Mouse (Mus musculus): Measurements from ENCODE around the gene Kif15. TPM values are rescaled to one million over a fixed set of nuclear protein-coding genes. Genes with fewer than 3 reads are reported as not detected.

Gene Kif15
- polyA plus RNA-seq, 1 experiment from 2014 or later, result 92.2 TPM

DNA sequence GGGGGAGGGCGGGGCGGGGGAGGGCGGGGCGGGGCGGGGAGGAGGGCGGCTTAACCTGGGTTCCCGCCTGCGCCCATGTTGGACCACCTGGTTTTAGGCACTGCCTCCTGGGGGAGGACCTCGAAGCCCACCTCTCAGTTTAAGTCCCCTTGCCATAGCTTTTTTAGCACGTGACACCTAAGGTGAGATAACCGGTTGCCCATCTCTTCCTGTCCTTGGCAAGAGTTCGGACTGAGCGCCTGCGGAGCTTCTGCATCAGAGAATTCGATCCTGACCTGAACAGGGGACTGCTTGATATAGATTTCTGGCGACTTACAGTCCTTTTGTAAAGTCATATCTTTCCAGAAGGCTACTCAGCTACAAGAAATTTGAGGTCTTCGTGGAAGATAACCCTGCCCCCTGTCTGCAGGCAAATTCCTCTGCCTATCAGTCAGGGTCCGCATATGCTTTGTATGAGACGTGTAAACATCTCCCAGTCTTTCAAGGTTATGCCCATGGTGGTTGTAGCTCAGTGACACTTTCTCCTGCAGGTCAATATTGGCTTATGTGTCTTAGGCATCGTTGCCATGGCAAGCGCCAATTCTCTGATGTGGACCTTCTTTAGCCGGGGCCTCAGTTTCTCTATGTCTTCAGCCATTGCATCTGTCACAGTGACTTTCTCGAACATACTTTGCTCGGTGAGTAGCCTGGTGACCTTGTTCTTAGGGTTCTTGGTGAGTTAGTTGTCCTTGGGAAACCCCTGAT, 71.0 kb downstream of the Kif15 start:
- peak; percentile 63 for ATAC-seq (ENCODE audit: low FRiP score)
- Histone ChIP-seq H3K27ac (peak overlapping the region; percentile 93; the same call in 1 of the 2 replicates), H3K9me3 (no peaks in the 10 kb centered on the region), H3K9ac (peak overlapping the region; percentile 80), H3K4me2 (peak overlapping the region; percentile 63), H3K4me3 (replicated peaks) (peak overlapping the region; percentile 77), H3K27me3 (no peaks in the 10 kb centered on the region), H3K4me1 (peaks cover 16% of the 10 kb centered on the region), H3K36me3 (replicated peaks) (peaks cover 16% of the 10 kb centered on the region)
- WGBS, result 46% methylated on average over 16 of the region's 24 CpGs

DNA sequence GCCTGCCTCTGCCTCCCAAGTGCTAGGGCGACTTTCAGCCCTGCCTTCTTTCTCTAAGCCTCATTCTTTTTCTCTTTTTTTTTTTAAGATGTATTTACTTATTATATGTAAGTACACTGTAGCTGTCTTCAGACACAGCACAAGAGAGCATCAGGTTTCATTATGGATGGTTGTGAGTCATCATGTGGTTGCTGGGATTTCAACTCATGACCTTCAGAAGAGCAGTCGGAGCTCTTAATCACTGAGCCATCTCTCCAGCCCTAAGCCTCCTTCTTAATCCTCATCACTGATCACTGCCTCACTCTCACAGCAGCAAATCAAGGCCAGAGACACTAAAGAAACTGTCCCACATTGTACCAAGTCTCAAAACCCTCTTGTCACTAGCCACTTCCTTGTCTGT, 73.4 kb downstream of the Kif15 start:
- Histone ChIP-seq H3K4me2 (no peak overlapping the region), H3K36me3 (replicated peaks) (no peaks in the 10 kb centered on the region), H3K9me3 (no peaks in the 10 kb centered on the region), H3K9ac (no peak overlapping the region), H3K27ac (no peak overlapping the region), H3K4me3 (replicated peaks) (no peak overlapping the region), H3K27me3 (no peaks in the 10 kb centered on the region), H3K4me1 (peaks cover 16% of the 10 kb centered on the region)
- no peak for ATAC-seq (ENCODE audit: low FRiP score)
- WGBS, result 82% methylated on average over 2 of the region's 2 CpGs

DNA sequence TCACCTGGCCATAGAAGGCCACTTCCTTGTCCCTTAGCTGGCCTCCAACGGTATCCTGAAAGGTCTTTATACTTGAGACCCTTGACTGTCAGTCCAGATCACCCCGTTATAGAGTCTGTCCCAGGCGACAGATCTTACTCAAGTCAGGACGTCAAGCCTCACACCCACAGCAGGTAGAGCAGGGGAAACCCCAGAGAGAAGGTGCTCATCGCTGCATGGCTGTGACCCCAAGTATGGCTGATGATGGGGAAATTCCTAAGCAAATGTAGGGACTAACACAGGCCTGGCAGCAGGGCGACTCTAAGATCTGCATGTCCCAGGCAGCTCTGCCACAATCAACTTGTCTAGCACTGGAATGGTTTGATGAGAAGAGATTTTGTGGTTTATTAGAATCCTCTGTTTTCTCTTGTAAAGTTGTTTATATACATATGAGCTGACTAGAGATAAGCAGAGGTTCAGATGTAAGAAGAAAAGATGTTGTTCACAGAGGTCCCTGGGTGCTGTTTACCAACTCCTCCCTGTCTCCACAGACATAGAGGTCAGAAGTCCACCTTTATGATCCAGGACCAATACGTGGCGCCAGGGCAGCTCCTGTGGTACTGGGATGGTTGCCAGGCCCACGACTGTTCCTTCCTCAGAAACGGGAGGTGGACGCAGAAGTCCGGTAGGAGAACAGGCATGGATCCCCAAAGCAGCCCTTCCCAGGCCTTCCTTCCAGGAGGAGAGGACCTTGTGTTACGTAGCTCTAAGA, 80.8 kb downstream of the Kif15 start:
- Histone ChIP-seq H3K36me3 (replicated peaks) (no peaks in the 10 kb centered on the region), H3K27me3 (no peaks in the 10 kb centered on the region), H3K4me1 (no peaks in the 10 kb centered on the region), H3K4me2 (no peak overlapping the region), H3K9ac (no peak overlapping the region), H3K27ac (no peak overlapping the region), H3K4me3 (replicated peaks) (no peak overlapping the region), H3K9me3 (no peaks in the 10 kb centered on the region)
- 86% methylated on average over 13 of the region's 13 CpGs for WGBS
- ATAC-seq (ENCODE audit: low FRiP score), result no peak

DNA sequence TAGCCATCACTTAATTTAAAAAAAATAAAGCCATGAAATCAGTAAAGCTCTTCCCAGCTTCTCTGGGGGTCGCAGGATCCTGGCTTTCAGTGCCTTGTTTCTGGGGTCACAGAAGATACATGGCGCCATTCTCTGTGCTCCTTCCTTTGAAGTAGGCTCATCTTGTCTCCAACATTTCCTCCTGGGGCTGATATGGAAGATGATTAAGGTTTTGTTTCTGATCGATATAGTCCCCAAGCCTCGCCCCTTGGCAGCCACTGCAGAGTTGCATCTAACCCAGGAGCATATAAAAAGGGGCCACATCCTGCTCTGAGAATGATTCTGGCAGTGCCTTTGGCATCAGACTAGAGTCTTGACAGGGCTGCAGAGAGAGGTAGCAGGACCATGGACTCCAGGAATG, 83.6 kb downstream of the Kif15 start, which contains the start of gene Tgm4:
Tgm4 (plus strand) TSS at position 301 of the 400 bp plus-strand sequence.
- no peaks in the 10 kb centered on the region for H3K27me3 ChIP-seq
- H3K4me2 ChIP-seq, result no peak within 1 kb of the TSS
- H3K9ac ChIP-seq, result no peak within 1 kb of the TSS
- no peak within 1 kb of the TSS for H3K4me3 ChIP-seq (replicated peaks)
- H3K9me3 ChIP-seq, result no peaks in the 10 kb centered on the region
- no peak for ATAC-seq (ENCODE audit: low FRiP score)
- H3K36me3 ChIP-seq (replicated peaks), result no peaks in the 10 kb centered on the region
- H3K4me1 ChIP-seq, result no peaks in the 10 kb centered on the region
- no peak within 1 kb of the TSS for H3K27ac ChIP-seq
- WGBS, result 89% methylated on average over 4 of the region's 4 CpGs

DNA sequence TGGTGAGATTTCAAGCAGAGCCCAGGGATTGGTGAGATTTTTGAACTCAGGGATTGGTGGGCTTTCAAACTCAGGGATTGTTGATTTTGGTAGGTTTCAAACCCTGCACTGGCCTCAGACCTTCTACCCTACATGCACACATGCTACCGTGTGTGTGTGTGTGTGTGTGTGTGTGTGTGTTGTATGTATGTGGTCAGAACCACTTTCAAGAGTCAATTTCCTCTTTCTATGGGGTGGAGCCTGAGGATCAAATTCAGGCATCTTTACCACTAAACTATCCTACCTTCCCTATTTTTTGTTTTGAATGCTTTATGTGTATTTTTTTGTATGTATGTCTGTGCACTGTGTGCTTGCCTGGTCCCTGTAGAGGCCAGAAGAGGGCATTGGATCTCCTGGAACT, 96.8 kb downstream of the Kif15 start:
- Histone ChIP-seq H3K9me3 (no peaks in the 10 kb centered on the region), H3K4me1 (no peaks in the 10 kb centered on the region), H3K4me2 (no peak overlapping the region), H3K27ac (no peak overlapping the region), H3K36me3 (replicated peaks) (no peaks in the 10 kb centered on the region), H3K4me3 (replicated peaks) (no peak overlapping the region), H3K27me3 (no peaks in the 10 kb centered on the region), H3K9ac (no peak overlapping the region)
- WGBS, result 90% methylated on average over 1 of the region's 1 CpGs
- ATAC-seq (ENCODE audit: low FRiP score), result no peak

DNA sequence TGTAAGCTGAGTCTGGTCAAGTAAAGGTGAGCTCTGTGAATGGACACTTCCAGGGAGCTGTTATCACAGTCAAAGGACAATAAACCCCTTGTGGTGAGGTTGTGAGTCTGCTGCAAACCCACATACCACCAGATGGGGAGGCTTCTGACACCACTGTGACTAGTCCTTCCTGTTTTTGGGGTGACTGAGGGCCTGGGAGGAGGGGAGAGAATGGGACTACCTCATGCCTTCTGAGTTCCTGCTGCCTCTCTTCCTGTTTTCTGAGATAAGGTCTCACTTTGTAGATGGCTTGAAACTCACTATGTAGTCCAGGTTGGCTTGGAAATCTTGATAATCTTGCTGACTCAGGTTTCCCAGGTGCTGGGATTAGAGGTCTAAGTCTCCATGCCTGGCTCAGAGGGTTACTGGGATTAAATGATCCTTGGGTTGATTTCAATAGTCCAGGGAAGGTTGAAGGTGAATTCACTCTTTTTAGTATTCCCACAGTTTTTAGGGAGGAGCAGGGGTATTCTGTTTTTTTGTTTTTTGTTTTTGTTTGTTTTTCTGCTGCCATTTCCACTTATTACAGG, 108.0 kb downstream of the Kif15 start:
- Histone ChIP-seq H3K27me3 (no peaks in the 10 kb centered on the region), H3K9me3 (no peaks in the 10 kb centered on the region), H3K4me2 (no peak overlapping the region), H3K27ac (no peak overlapping the region), H3K36me3 (replicated peaks) (no peaks in the 10 kb centered on the region), H3K9ac (no peak overlapping the region), H3K4me3 (replicated peaks) (no peak overlapping the region), H3K4me1 (no peaks in the 10 kb centered on the region)
- ATAC-seq (ENCODE audit: low FRiP score), result no peak

DNA sequence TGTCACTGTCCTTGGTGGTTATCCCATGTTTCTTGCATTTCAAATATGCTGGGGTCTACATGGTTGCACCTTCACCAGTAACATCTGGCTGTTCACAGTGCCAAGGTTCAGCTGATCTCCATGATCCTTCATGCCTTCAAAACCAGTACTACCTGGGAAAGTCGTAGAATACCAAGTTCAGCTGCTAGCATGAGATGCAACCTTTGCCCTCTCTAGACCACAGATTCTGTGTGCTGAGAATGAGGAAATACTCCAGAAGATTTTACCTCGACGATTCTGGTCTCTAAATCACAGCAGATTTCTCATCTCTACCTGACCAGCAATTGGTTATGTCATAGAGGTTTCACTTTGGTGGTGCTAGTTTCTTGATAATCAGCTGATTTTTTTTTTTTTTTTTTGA, 109.3 kb downstream of the Kif15 start:
- Histone ChIP-seq H3K9ac (no peak overlapping the region), H3K36me3 (replicated peaks) (no peaks in the 10 kb centered on the region), H3K27me3 (no peaks in the 10 kb centered on the region), H3K27ac (no peak overlapping the region), H3K4me3 (replicated peaks) (no peak overlapping the region), H3K4me2 (no peak overlapping the region), H3K9me3 (no peaks in the 10 kb centered on the region), H3K4me1 (no peaks in the 10 kb centered on the region)
- no peak for ATAC-seq (ENCODE audit: low FRiP score)
- WGBS, result 91% methylated on average over 3 of the region's 3 CpGs

Other genes starting within 250 kb of the Kif15 start
- gene Topaz1, start 203.7 kb upstream of the Kif15 start, polyA plus RNA-seq (2016; fragmentation: Nextera tagmentation; extraction: Ambion mirVana), result not detected in 2 replicates
- 7.4 and 7.7 TPM in 2 replicates for gene Tcaim, start 145.5 kb upstream of the Kif15 start, polyA plus RNA-seq (2016; fragmentation: Nextera tagmentation; extraction: Ambion mirVana)
- 0.34 TPM in 1 of 2 replicates, not detected in the other for gene Gm35549, start 107.0 kb upstream of the Kif15 start, polyA plus RNA-seq (2016; fragmentation: Nextera tagmentation; extraction: Ambion mirVana)
- gene Zfp445, start 85.0 kb upstream of the Kif15 start, polyA plus RNA-seq (2016; fragmentation: Nextera tagmentation; extraction: Ambion mirVana), result 121 and 122 TPM in 2 replicates
- gene Zkscan7, start 65.4 kb upstream of the Kif15 start, polyA plus RNA-seq (2016; fragmentation: Nextera tagmentation; extraction: Ambion mirVana), result 5.4 and 5.5 TPM in 2 replicates
- gene Zfp105, start 28.0 kb upstream of the Kif15 start, polyA plus RNA-seq (2016; fragmentation: Nextera tagmentation; extraction: Ambion mirVana), result 33.2 and 33.3 TPM in 2 replicates
- 33.1 and 38.3 TPM in 2 replicates for gene 1110059G10Rik, start within 50 bp of the Kif15 start, polyA plus RNA-seq (2016; fragmentation: Nextera tagmentation; extraction: Ambion mirVana)
- gene Tmem42, start 70.3 kb downstream of the Kif15 start, polyA plus RNA-seq (2016; fragmentation: Nextera tagmentation; extraction: Ambion mirVana), result 16.6 and 17.8 TPM in 2 replicates
- gene Tgm4, start 83.7 kb downstream of the Kif15 start, polyA plus RNA-seq (2016; fragmentation: Nextera tagmentation; extraction: Ambion mirVana), result 0.88 and 0.97 TPM in 2 replicates
- 82.2 and 83.4 TPM in 2 replicates for gene Zdhhc3, start 162.2 kb downstream of the Kif15 start, polyA plus RNA-seq (2016; fragmentation: Nextera tagmentation; extraction: Ambion mirVana)
- gene Exosc7, start 162.2 kb downstream of the Kif15 start, polyA plus RNA-seq (2016; fragmentation: Nextera tagmentation; extraction: Ambion mirVana), result 111 and 116 TPM in 2 replicates
- 0.32 TPM in 1 of 2 replicates, not detected in the other for gene Clec3b, start 199.9 kb downstream of the Kif15 start, polyA plus RNA-seq (2016; fragmentation: Nextera tagmentation; extraction: Ambion mirVana)